ENCODE assay signal across 10 mouse cellular contexts in genomic region chr6:135363344-135364040, GRCm38 (mm10). TPM values are rescaled to one million over a fixed set of nuclear protein-coding genes. Genes with fewer than 3 reads are reported as not detected.
DNase-seq lines count a peak whose midpoint lies in the region; ATAC-seq and TF ChIP-seq lines count a peak whose summit lies in the region.
"Had no signal": no experiment of that assay in that cellular context is flagged by ENCODE, and none has a peak within 500 bp of the region (broad histone marks: within the 10 kb centered on the region; RNA-seq: fewer than 3 reads in every experiment).

No protein-coding gene starts in this region.

- H3K27ac ChIP-seq in forebrain, embryonic 10.5 days = peak overlapping the region; percentile 60; the same call in 1 of the 2 replicates
- H3K27ac ChIP-seq in forebrain, embryonic 15.5 days (replicated peaks) = no peak overlapping the region
- peak overlapping the region; percentile 86 for H3K27ac ChIP-seq in lung, embryonic 14.5 days (ENCODE audit: low read depth)
- H3K27ac ChIP-seq in heart, embryonic 16.5 days (ENCODE audit: low read length) = peak overlapping the region; percentile 92

- H3K4me1 ChIP-seq in forebrain, embryonic 10.5 days = peaks cover 42% of the 10 kb centered on the region
- H3K4me1 ChIP-seq in forebrain, embryonic 15.5 days = peaks cover 29% of the 10 kb centered on the region
- H3K4me1 ChIP-seq in lung, embryonic 14.5 days (ENCODE audit: insufficient read depth) = peaks cover 48% of the 10 kb centered on the region
- H3K4me1 ChIP-seq in heart, embryonic 16.5 days (ENCODE audit: control insufficient read depth, insufficient read depth, low read length) = peaks cover 17% of the 10 kb centered on the region

- WGBS in forebrain, embryonic 10.5 days = 72% methylated on average over 10 of the region's 10 CpGs
- 73% methylated on average over 10 of the region's 10 CpGs for WGBS in forebrain, embryonic 15.5 days
- WGBS in lung, embryonic 14.5 days = 28% methylated on average over 10 of the region's 10 CpGs
- 48% methylated on average over 10 of the region's 10 CpGs for WGBS in heart, embryonic 16.5 days

- no peaks in the 10 kb centered on the region for H3K27me3 ChIP-seq in forebrain, embryonic 10.5 days (ENCODE audit: poor library complexity, severe bottlenecking)
- no peaks in the 10 kb centered on the region for H3K27me3 ChIP-seq in forebrain, embryonic 15.5 days
- no peaks in the 10 kb centered on the region for H3K27me3 ChIP-seq in lung, embryonic 14.5 days (ENCODE audit: insufficient read depth, low read length)
- H3K27me3 ChIP-seq in heart, embryonic 16.5 days (ENCODE audit: control insufficient read depth, insufficient read depth, low read length) = no peaks in the 10 kb centered on the region

- no peak overlapping the region for H3K4me3 ChIP-seq in forebrain, embryonic 10.5 days
- no peak overlapping the region for H3K4me3 ChIP-seq in forebrain, embryonic 15.5 days
- peak overlapping the region; percentile 37 for H3K4me3 ChIP-seq in lung, embryonic 14.5 days (ENCODE audit: low read depth, low read length)
- peak overlapping the region; percentile 59 for H3K4me3 ChIP-seq in heart, embryonic 16.5 days (ENCODE audit: low read length)

- ATAC-seq in forebrain, embryonic 15.5 days (replicated peaks) = no peak
- ATAC-seq in lung, embryonic 14.5 days (ENCODE audit: insufficient read depth) = no peak
- no peak for ATAC-seq in heart, embryonic 16.5 days (replicated peaks; ENCODE audit: extremely low read depth, insufficient read depth, low FRiP score)

- intact Hi-C loops in left cerebral cortex, postnatal 36 days (cut with DNase I) = loop anchor here (5.0 kb wide), 1 partner anchor 46 kb away; no protein-coding TSS in a partner anchor

- TF ChIP-seq CTCF in lung, embryonic 14.5 days (IDR thresholded peaks at IDR 0.05; ENCODE audit: low read depth) = no peak

- H3K4me2 ChIP-seq in forebrain, embryonic 15.5 days (replicated peaks) = no peak overlapping the region
- peak overlapping the region; percentile 58 for H3K4me2 ChIP-seq in lung, embryonic 14.5 days
- peak overlapping the region; percentile 56 for H3K4me2 ChIP-seq in heart, embryonic 16.5 days (ENCODE audit: low read depth, low read length)

- no peaks in the 10 kb centered on the region for H3K36me3 ChIP-seq in forebrain, embryonic 10.5 days (replicated peaks)
- H3K36me3 ChIP-seq in forebrain, embryonic 15.5 days = no peaks in the 10 kb centered on the region
- peaks cover 8% of the 10 kb centered on the region; the same call in 1 of the 2 replicates for H3K36me3 ChIP-seq in lung, embryonic 14.5 days (ENCODE audit: insufficient read depth)
- H3K36me3 ChIP-seq in heart, embryonic 16.5 days (ENCODE audit: control insufficient read depth, insufficient read depth) = no peaks in the 10 kb centered on the region

- no peaks in the 10 kb centered on the region for H3K9me3 ChIP-seq in forebrain, embryonic 10.5 days
- H3K9me3 ChIP-seq in forebrain, embryonic 15.5 days = no peaks in the 10 kb centered on the region
- no peaks in the 10 kb centered on the region for H3K9me3 ChIP-seq in lung, embryonic 14.5 days (ENCODE audit: low read depth, low read length)
- H3K9me3 ChIP-seq in heart, embryonic 16.5 days (replicated peaks; ENCODE audit: control insufficient read depth, low read length) = no peaks in the 10 kb centered on the region

- no peak overlapping the region for H3K9ac ChIP-seq in forebrain, embryonic 15.5 days (replicated peaks)
- H3K9ac ChIP-seq in lung, embryonic 14.5 days = peak overlapping the region; percentile 52
- peak overlapping the region; percentile 76 for H3K9ac ChIP-seq in heart, embryonic 16.5 days (ENCODE audit: low read length)

- DNase-seq in forebrain, embryonic 10.5 days (ENCODE audit: extremely low spot score, low spot score) = no peak
- DNase-seq in lung, embryonic 14.5 days = peak; percentile 53
- DNase-seq in lung, postnatal 10 days = no peak
- DNase-seq in naive thymus-derived CD4-positive, alpha-beta T cell, adult 2 months (ENCODE audit: low read depth) = peak; percentile 21
- no peak for DNase-seq in spleen, postnatal 36 days (ENCODE audit: low spot score in 2 of 2)
- no peak for DNase-seq in left cerebral cortex, postnatal 36 days (ENCODE audit: low spot score in 2 of 2)

RNA-seq across cellular contexts. Expression of gene Emp1, which starts 1.1 kb away (rescaled TPM):
- polyA plus RNA-seq in forebrain, embryonic 10.5 days (2016; fragmentation: Nextera tagmentation; extraction: Ambion mirVana) = 3.4 and 5.1 TPM in 2 replicates
- polyA plus RNA-seq in forebrain, embryonic 15.5 days (2015; fragmentation: Nextera tagmentation; extraction: Ambion mirVana) = 4.9 and 5.6 TPM in 2 replicates
- 23.7 and 25.1 TPM in 2 replicates for polyA plus RNA-seq in lung, embryonic 14.5 days (2014; fragmentation: Nextera tagmentation; extraction: Ambion mirVana)
- polyA plus RNA-seq in heart, embryonic 16.5 days (2015; fragmentation: Nextera tagmentation; extraction: Ambion mirVana) = 48.5 and 51.9 TPM in 2 replicates
- 1 to 10 TPM; 1.3 to 3.7 TPM for total RNA-seq in left cerebral cortex, postnatal 36 days (2021)

RNA-seq across cellular contexts. Expression of gene Pbp2, which starts 53.3 kb away (rescaled TPM):
- polyA plus RNA-seq in forebrain, embryonic 10.5 days (2016; fragmentation: Nextera tagmentation; extraction: Ambion mirVana) = not detected in 2 replicates
- not detected in 2 replicates for polyA plus RNA-seq in forebrain, embryonic 15.5 days (2015; fragmentation: Nextera tagmentation; extraction: Ambion mirVana)
- polyA plus RNA-seq in lung, embryonic 14.5 days (2014; fragmentation: Nextera tagmentation; extraction: Ambion mirVana) = 0.38 and 0.53 TPM in 2 replicates
- not detected in 2 replicates for polyA plus RNA-seq in heart, embryonic 16.5 days (2015; fragmentation: Nextera tagmentation; extraction: Ambion mirVana)
- total RNA-seq in left cerebral cortex, postnatal 36 days (2021) = under 1 TPM in 1 of 2 experiments, not detected in 1; 0.32 TPM
- total RNA-seq: adrenal gland, postnatal 14 days; layer of hippocampus, adult 18-20 months had no signal

Comparison
In these comparisons a context has a peak if more than half of its experiments do, and no peak if none do; other contexts are left out.
1. DNase-seq: peak in lung, embryonic 14.5 days (single experiment) and naive thymus-derived CD4-positive, alpha-beta T cell, adult 2 months (single experiment); none in forebrain, embryonic 10.5 days (single experiment), lung, postnatal 10 days (single experiment), spleen, postnatal 36 days (0 of 2) and left cerebral cortex, postnatal 36 days (0 of 2).
2. H3K4me3 ChIP-seq: peak in lung, embryonic 14.5 days (single experiment) and heart, embryonic 16.5 days (single experiment); none in forebrain, embryonic 10.5 days (single experiment) and forebrain, embryonic 15.5 days (single experiment).